Mouse (Mus musculus) liver, embryonic 14.5 days (tissue): Measurements from ENCODE around the gene Srgap2. TPM values are rescaled to one million over a fixed set of nuclear protein-coding genes. Genes with fewer than 3 reads are reported as not detected.

Experiments used
- ATAC-seq: fragments of 200-750 bp; cut with Nextera tagmentation; 2 replicates; pipeline ENCODE4 v1.8.0; 2017; ENCODE audit warnings: moderate number of reproducible peaks, mild to moderate bottlenecking, moderate library complexity; ENCODE audit not compliant: insufficient read depth
- DNase-seq, 3 experiments: peaks; one replicate each; pipeline ENCODE4 v3.0.0-alpha.2; 2012 to 2013; ENCODE audit warnings: low read depth in 3 of 3, low spot score in 3 of 3
- H3K27ac ChIP-seq: fragments of 300-500 bp; sonication (generic); 2 replicates; pipeline ENCODE4 v1.5.1; 2014; ENCODE audit warnings: moderate library complexity, mild to moderate bottlenecking, control low read depth, inconsistent platforms
- H3K27me3 ChIP-seq: fragments of 300-500 bp; sonication (generic); 2 replicates; pipeline ENCODE4 v1.6.1; 2014; ENCODE audit warnings: mild to moderate bottlenecking, low read length, moderate library complexity; ENCODE audit not compliant: control insufficient read depth, insufficient read depth
- H3K36me3 ChIP-seq: fragments of 300-500 bp; sonication (generic); replicated peaks from 2 replicates; pipeline ENCODE4 v1.6.1; 2014; ENCODE audit warnings: low read depth; ENCODE audit not compliant: control insufficient read depth, insufficient read depth
- H3K4me1 ChIP-seq, 2 experiments: fragments of 200-500 bp in 1 of 2; fragments of 300-500 bp in 1 of 2; sonication (generic) in 1 of 2; replicated peaks; 2 replicates each; pipeline ENCODE4 v1.6.1; 2012 to 2014; ENCODE audit warnings: antibody characterized with exemption in 1 of 2, inconsistent platforms in 1 of 2, low read length in 1 of 2; ENCODE audit not compliant: control insufficient read depth in 2 of 2, insufficient read depth in 2 of 2
- H3K4me2 ChIP-seq: fragments of 300-500 bp; sonication (generic); 2 replicates; pipeline ENCODE4 v1.6.1; 2014; ENCODE audit warnings: low read depth, mild to moderate bottlenecking, control low read depth, moderate library complexity
- H3K4me3 ChIP-seq, 2 experiments: fragments of 200-500 bp in 1 of 2; fragments of 300-500 bp in 1 of 2; sonication (generic) in 1 of 2; 2 replicates each; pipeline ENCODE4 v1.5.1; 2012 to 2014; ENCODE audit warnings: low read depth in 2 of 2, low read length in 2 of 2, mild to moderate bottlenecking in 2 of 2, control low read depth in 1 of 2, inconsistent platforms in 1 of 2, moderate library complexity in 1 of 2; ENCODE audit not compliant: insufficient read depth in 1 of 2
- H3K9ac ChIP-seq: fragments of 300-500 bp; sonication (generic); replicated peaks from 2 replicates; pipeline ENCODE4 v1.6.1; 2014; ENCODE audit warnings: mild to moderate bottlenecking, control low read depth, moderate library complexity
- H3K9me3 ChIP-seq: fragments of 300-500 bp; sonication (generic); 2 replicates; pipeline ENCODE4 v1.6.1; 2016; ENCODE audit warnings: low read length, mixed read lengths; ENCODE audit not compliant: control insufficient read depth
- CTCF ChIP-seq: IDR thresholded peaks from 2 replicates; pipeline ENCODE4 v1.5.1; 2016; ENCODE audit warnings: antibody characterized with exemption, low read depth, control low read depth
- EP300 ChIP-seq: IDR thresholded peaks from 2 replicates; pipeline ENCODE4 v1.6.1; 2016; ENCODE audit warnings: antibody characterized with exemption, low read depth
- WGBS: fragments of 180-500 bp; shearing (Covaris S2); extraction: QIAGEN DNeasy Blood & Tissue Kit; methylation state at CpG from one replicate; pipeline ENCODE4 v1.1.7; 2014; ENCODE audit not compliant: insufficient replicate concordance; 5-methylcytosine and 5-hydroxymethylcytosine counted together
- polyA plus RNA-seq, 2 experiments: library from polyadenylated mRNA; depleted of rRNA in 1 of 2; stranded (reverse) in 1 of 2; unstranded in 1 of 2; fragments of >200 nt; fragmentation: Nextera tagmentation in 1 of 2; extraction: Ambion mirVana in 1 of 2; gene quantifications; 2 replicates each; pipeline versions ENCODE4 v1.2.1 to v1.2.3; 2012 to 2014

Srgap2 gene
- polyA plus RNA-seq, 2 experiments: 3.9 to 4.9 TPM

- H3K36me3 ChIP-seq: no peaks in the 10 kb centered on the region
- peaks cover 0 to 2% of the 10 kb centered on the region in 2 experiments; a peak in 1 of 4 replicates for H3K4me1 ChIP-seq
- no peak for DNase-seq
- no peak overlapping the region for H3K4me3 ChIP-seq
- H3K27ac ChIP-seq: no peak overlapping the region
- ATAC-seq: no peak
- H3K9me3 ChIP-seq: no peaks in the 10 kb centered on the region
- no peak overlapping the region for H3K4me2 ChIP-seq
- H3K27me3 ChIP-seq: no peaks in the 10 kb centered on the region
- no peak overlapping the region for H3K9ac ChIP-seq
- TF ChIP-seq EP300: no peak
- TF ChIP-seq CTCF: no peak
These were observed 51.8 kb downstream of the Srgap2 start for GRCm38 (mm10) chr1:131475306-131475705.

- Histone ChIP-seq H3K4me1 (peaks cover 0 to 3% of the 10 kb centered on the region in 2 experiments; a peak in 1 of 4 replicates), H3K9ac (no peak overlapping the region), H3K27me3 (no peaks in the 10 kb centered on the region), H3K4me3 (no peak overlapping the region), H3K4me2 (no peak overlapping the region), H3K9me3 (no peaks in the 10 kb centered on the region), H3K36me3 (no peaks in the 10 kb centered on the region), H3K27ac (no peak overlapping the region)
- DNase-seq: no peak
- TF ChIP-seq EP300: no peak
- TF ChIP-seq CTCF: no peak
- no peak for ATAC-seq
These were observed 53.5 kb downstream of the Srgap2 start for GRCm38 (mm10) chr1:131473631-131474118.

DNA sequence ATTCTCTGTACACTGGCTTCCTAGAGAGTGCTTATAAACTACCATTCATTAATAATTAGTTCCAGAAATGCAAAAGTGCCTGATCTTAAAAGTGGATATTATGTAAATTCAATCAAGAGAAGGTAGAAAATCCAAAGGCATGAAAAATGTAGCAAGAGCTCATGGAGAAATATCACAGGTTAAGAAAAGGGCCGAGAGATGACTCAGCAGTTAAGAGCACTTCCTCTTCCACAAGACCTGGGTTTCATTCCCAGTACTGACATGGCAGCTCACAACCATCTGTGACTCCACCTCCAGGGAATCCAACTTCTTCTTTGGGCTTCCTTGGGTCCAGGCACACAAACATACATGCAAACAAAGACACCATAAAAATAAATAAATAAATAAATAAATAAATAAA lies 56.6 kb downstream of the Srgap2 start:
- Histone ChIP-seq H3K27ac (no peak overlapping the region), H3K4me3 (no peak overlapping the region), H3K4me2 (no peak overlapping the region), H3K27me3 (no peaks in the 10 kb centered on the region), H3K9ac (no peak overlapping the region), H3K9me3 (no peaks in the 10 kb centered on the region), H3K4me1 (peaks cover 0 to 5% of the 10 kb centered on the region in 2 experiments; a peak in 1 of 4 replicates), H3K36me3 (no peaks in the 10 kb centered on the region)
- WGBS: 43% methylated on average over 1 of the region's 1 CpGs
- peak; percentile 29 to 39 (median 32) for DNase-seq
- ATAC-seq: peak; percentile 56; the same call in 1 of the 2 replicates
- TF ChIP-seq EP300 (no peak), CTCF (no peak)

GRCm38 (mm10) chr1:131465855-131466254 lies 61.3 kb downstream of the Srgap2 start:
- Histone ChIP-seq H3K9me3 (no peaks in the 10 kb centered on the region), H3K4me1 (peaks cover 0 to 5% of the 10 kb centered on the region in 2 experiments; a peak in 1 of 4 replicates), H3K27me3 (no peaks in the 10 kb centered on the region), H3K4me2 (no peak overlapping the region), H3K4me3 (no peak overlapping the region), H3K27ac (no peak overlapping the region), H3K36me3 (no peaks in the 10 kb centered on the region), H3K9ac (no peak overlapping the region)
- WGBS: 74% methylated on average over 4 of the region's 4 CpGs
- TF ChIP-seq EP300: no peak
- no peak for TF ChIP-seq CTCF
- ATAC-seq (no peak), DNase-seq (no peak)

- TF ChIP-seq CTCF (no peak), EP300 (no peak)
- 59% methylated on average over 6 of the region's 6 CpGs for WGBS
- Histone ChIP-seq H3K4me1 (0 out of 4 replicates have a peak, but pooled peaks cover 0 to 2% of the 10 kb centered on the region in 2 experiments), H3K27ac (no peak overlapping the region), H3K9me3 (no peaks in the 10 kb centered on the region), H3K4me2 (no peak overlapping the region), H3K4me3 (no peak overlapping the region), H3K9ac (no peak overlapping the region), H3K27me3 (no peaks in the 10 kb centered on the region), H3K36me3 (no peaks in the 10 kb centered on the region)
- no peak for ATAC-seq
- DNase-seq: no peak
These were observed 63.1 kb downstream of the Srgap2 start for GRCm38 (mm10) chr1:131463953-131464627.
